Comparison of ENCODE assay signal across 8 mouse cellular contexts in the genomic region with DNA sequence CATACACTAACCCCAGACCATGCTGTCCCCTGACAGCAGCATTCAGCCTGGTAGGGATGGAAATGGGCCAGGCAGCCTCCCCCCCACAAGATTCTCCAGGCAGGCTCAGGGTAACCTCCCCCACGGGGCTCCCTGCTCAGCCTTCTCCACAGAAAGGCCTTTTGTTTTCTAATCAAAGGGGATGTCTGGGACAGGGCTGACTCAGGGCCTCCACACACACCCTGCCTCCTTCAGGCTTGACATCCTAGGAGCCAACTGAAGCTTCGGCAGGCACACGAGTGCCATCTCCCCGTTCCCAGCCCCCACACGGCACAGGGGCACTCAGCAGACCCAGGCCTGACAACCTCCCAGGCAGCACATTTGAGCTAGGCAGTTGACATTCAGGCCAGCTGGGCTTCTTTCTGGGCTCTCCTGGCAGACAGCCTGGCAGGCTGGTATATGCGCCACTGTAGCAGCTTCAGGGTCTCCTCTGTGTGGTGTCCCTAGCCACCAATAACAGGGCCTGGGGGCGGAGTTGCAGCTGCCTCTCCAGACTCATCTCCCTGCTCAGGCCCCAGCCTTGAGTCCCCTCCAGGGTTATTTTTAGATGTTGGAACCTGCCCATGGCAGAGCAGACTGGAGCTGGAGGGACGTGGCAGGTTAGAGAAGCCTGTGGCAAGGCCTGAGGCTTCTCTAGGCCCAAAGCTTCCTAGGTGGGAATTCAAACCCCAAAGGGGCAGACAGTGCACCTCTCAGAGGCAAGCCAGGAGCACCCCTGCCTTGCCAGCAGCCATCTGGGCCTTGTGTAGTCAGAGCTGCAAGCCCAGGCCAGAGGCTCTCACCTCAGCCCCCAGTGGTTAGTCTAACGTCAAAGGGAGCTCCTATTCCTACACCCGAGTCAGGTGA. TPM values are rescaled to one million over a fixed set of nuclear protein-coding genes. Genes with fewer than 3 reads are reported as not detected.
DNase-seq lines count a peak whose midpoint lies in the region; ATAC-seq and TF ChIP-seq lines count a peak whose summit lies in the region.

No protein-coding gene starts in this region.

- H3K4me1 ChIP-seq in cortical plate, adult 2 months (ENCODE audit: control insufficient read depth, insufficient read depth, low read length) = peaks cover 22% of the 10 kb centered on the region
- peaks cover 29% of the 10 kb centered on the region for H3K4me1 ChIP-seq in intestine, embryonic 14.5 days (replicated peaks; ENCODE audit: control insufficient read depth, insufficient read depth, low read length)
- H3K4me1 ChIP-seq in neural tube, embryonic 12.5 days = peaks cover 42% of the 10 kb centered on the region

- H3K4me2 ChIP-seq in intestine, embryonic 14.5 days (ENCODE audit: low read length) = peak overlapping the region; percentile 6; the same call in 1 of the 2 replicates
- H3K4me2 ChIP-seq in neural tube, embryonic 12.5 days (replicated peaks) = peak overlapping the region; percentile 41

- H3K4me3 ChIP-seq in cortical plate, adult 2 months (ENCODE audit: insufficient read depth, low read length) = no peak overlapping the region
- no peak overlapping the region for H3K4me3 ChIP-seq in intestine, embryonic 14.5 days (ENCODE audit: low read depth, low read length)
- no peak overlapping the region for H3K4me3 ChIP-seq in neural tube, embryonic 12.5 days

- TF ChIP-seq POLR2A in cortical plate, adult 2 months (IDR thresholded peaks at IDR 0.05; ENCODE audit: extremely low read depth, insufficient read depth, low read length) = no peak

- H3K9me3 ChIP-seq in intestine, embryonic 14.5 days (ENCODE audit: control insufficient read depth, low read length) = no peaks in the 10 kb centered on the region
- H3K9me3 ChIP-seq in neural tube, embryonic 12.5 days = no peaks in the 10 kb centered on the region

- peak; percentile 30 for DNase-seq in embryo, embryonic 10 days (ENCODE audit: low spot score)
- DNase-seq in embryo, embryonic 9.5 days (ENCODE audit: extremely low spot score) = no peak
- peak; percentile 88 for DNase-seq in gastrocnemius, postnatal 25 days
- DNase-seq in intestine, embryonic 14.5 days (ENCODE audit: low spot score) = no peak
- peak; percentile 63 to 84 for DNase-seq in left cerebral cortex, postnatal 25 days (ENCODE audit: low spot score in 2 of 2)
- DNase-seq in yolk sac, embryonic 10.5 days (ENCODE audit: low spot score) = no peak

- 0 out of 2 replicates have a peak overlapping the region, but pooled peaks have one; percentile 14 for H3K9ac ChIP-seq in intestine, embryonic 14.5 days (ENCODE audit: low read length)
- H3K9ac ChIP-seq in neural tube, embryonic 12.5 days = peak overlapping the region; percentile 52

- TF ChIP-seq CTCF in cortical plate, adult 2 months (IDR thresholded peaks at IDR 0.05; ENCODE audit: extremely low read depth, insufficient read depth, low read length) = no peak

- peak overlapping the region; percentile 86 for H3K27ac ChIP-seq in cortical plate, adult 2 months (ENCODE audit: insufficient read depth, low read length)
- peak overlapping the region; percentile 84 for H3K27ac ChIP-seq in intestine, embryonic 14.5 days (ENCODE audit: low read depth)
- peak overlapping the region; percentile 95 for H3K27ac ChIP-seq in neural tube, embryonic 12.5 days

- intact Hi-C loops in left cerebral cortex, postnatal 25 days (cut with DNase I) = no loop called here

- no peaks in the 10 kb centered on the region for H3K27me3 ChIP-seq in intestine, embryonic 14.5 days (replicated peaks; ENCODE audit: control insufficient read depth, insufficient read depth, low read length)
- H3K27me3 ChIP-seq in neural tube, embryonic 12.5 days (replicated peaks) = no peaks in the 10 kb centered on the region

- 0 out of 2 replicates have a peak, but pooled peaks have one; percentile 10 for ATAC-seq in intestine, embryonic 14.5 days (replicated peaks; ENCODE audit: low FRiP score, low TSS enrichment, low read depth)
- peak; percentile 84 for ATAC-seq in neural tube, embryonic 12.5 days (ENCODE audit: low FRiP score, low read depth)

- WGBS in intestine, embryonic 14.5 days = 48% methylated on average over 10 of the region's 10 CpGs
- WGBS in neural tube, embryonic 12.5 days = 32% methylated on average over 10 of the region's 10 CpGs

- peaks cover 63% of the 10 kb centered on the region for H3K36me3 ChIP-seq in intestine, embryonic 14.5 days (ENCODE audit: control insufficient read depth, insufficient read depth, low read length)
- peaks cover 68% of the 10 kb centered on the region for H3K36me3 ChIP-seq in neural tube, embryonic 12.5 days

RNA-seq across cellular contexts. Expression of gene Ctrb1, which starts 26.0 kb away (rescaled TPM):
- 0.25 TPM in 1 of 2 replicates, not detected in the other for polyA plus RNA-seq in cortical plate, adult 2 months (2012; rRNA removed)
- total RNA-seq in gastrocnemius, postnatal 25 days (2021) = not detected
- 387 TPM in 1 of 2 replicates, not detected in the other for polyA plus RNA-seq in intestine, embryonic 14.5 days (2014; fragmentation: Nextera tagmentation; extraction: Ambion mirVana)
- total RNA-seq in left cerebral cortex, postnatal 25 days (2021) = not detected
- not detected in 2 replicates for polyA plus RNA-seq in neural tube, embryonic 12.5 days (2016; fragmentation: Nextera tagmentation; extraction: Ambion mirVana)

RNA-seq across cellular contexts. Expression of gene Bcar1, which starts 26.8 kb away (rescaled TPM):
- polyA plus RNA-seq in cortical plate, adult 2 months (2012; rRNA removed) = 52.3 and 56.5 TPM in 2 replicates
- 1 to 10 TPM; 8.7 to 9.7 TPM for total RNA-seq in gastrocnemius, postnatal 25 days (2021)
- 50.2 and 54.2 TPM in 2 replicates for polyA plus RNA-seq in intestine, embryonic 14.5 days (2014; fragmentation: Nextera tagmentation; extraction: Ambion mirVana)
- total RNA-seq in left cerebral cortex, postnatal 25 days (2021) = 10 to 100 TPM; 50.6 to 51.7 TPM
- polyA plus RNA-seq in neural tube, embryonic 12.5 days (2016; fragmentation: Nextera tagmentation; extraction: Ambion mirVana) = 55.9 and 61.5 TPM in 2 replicates

Comparison
In these comparisons a context has a peak if more than half of its experiments do, and no peak if none do; other contexts are left out.
1. DNase-seq: peak in embryo, embryonic 10 days (single experiment), gastrocnemius, postnatal 25 days (single experiment) and left cerebral cortex, postnatal 25 days (2 of 2); none in embryo, embryonic 9.5 days (single experiment), intestine, embryonic 14.5 days (single experiment) and yolk sac, embryonic 10.5 days (single experiment).
2. Peak in every context shown above with its lines, with median percentiles within 50 percentile points of each other: H3K27ac ChIP-seq.